Mouse (Mus musculus): Measurements from ENCODE around the gene Cyfip1.

DNA sequence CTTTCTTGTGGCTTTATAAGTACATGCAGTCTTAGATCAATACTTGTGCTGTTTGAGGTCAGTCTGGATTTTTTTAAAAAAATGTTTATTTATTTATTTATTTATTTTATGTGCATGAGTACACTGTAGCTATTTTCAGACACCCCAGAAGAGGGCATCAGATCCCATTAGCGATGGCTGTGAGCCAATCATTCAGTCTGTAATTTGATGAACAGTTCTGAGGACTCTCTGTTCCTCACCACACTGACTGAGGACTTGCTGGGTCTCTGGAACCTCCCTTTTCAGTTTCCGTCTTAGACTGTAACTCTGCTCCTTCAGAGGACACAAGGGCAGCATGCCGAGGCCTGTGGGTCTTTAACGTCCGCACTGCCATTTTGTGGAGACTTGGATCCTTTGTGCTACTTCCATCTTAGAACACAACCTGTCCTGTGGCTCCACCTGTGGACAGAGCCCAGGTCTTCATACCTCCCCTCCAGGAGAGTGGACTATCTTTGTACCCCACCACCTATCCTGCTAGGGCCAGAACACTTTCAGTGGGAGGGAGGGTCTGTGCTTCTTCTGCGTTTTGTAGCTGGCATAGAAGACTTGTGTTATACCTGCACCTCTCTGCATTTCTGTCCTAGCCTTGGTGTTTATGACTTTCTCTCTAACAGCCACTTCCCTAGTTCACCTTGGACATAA is 28.9 kb downstream of the Cyfip1 start:
- TF ChIP-seq CTCF (IDR thresholded peaks at IDR 0.05) (no peak), EP300 (IDR thresholded peaks at IDR 0.05) (no peak)
